Mouse (Mus musculus) bone marrow, adult 2 months (tissue): ENCODE measurements at regions not wholly inside any gene's neighbourhood (a gene's known extent, or its start where the extent isn't known, plus 50 kb on each side); places are given as distances from the start of the nearest gene placed in this dataset.

ENCODE experiments used
- H3K27ac ChIP-seq: fragments of 200-500 bp; 2 replicates; pipeline ENCODE4 v1.5.1; 2012; ENCODE audit warnings: low read depth, mild to moderate bottlenecking, control low read depth, inconsistent platforms, low read length; ENCODE audit not compliant: control insufficient read depth, poor library complexity, insufficient read depth
- H3K4me1 ChIP-seq: fragments of 200-500 bp; 2 replicates; pipeline ENCODE4 v1.6.1; 2011; ENCODE audit warnings: low read length; ENCODE audit not compliant: control insufficient read depth, insufficient read depth
- H3K4me3 ChIP-seq: fragments of 200-500 bp; replicated peaks from 2 replicates; pipeline ENCODE3; 2011; ENCODE audit warnings: mild to moderate bottlenecking, low read depth, low read length, control low read depth; ENCODE audit not compliant: control insufficient read depth
- CTCF ChIP-seq: fragments of 200-500 bp; IDR thresholded peaks from 2 replicates; pipeline ENCODE4 v1.5.1; 2011; ENCODE audit warnings: low read length, control low read depth; ENCODE audit not compliant: control insufficient read depth, insufficient read depth
- POLR2A ChIP-seq: fragments of 200-500 bp; IDR thresholded peaks from 2 replicates; pipeline ENCODE4 v1.6.1; 2011; ENCODE audit warnings: low read depth, mild to moderate bottlenecking, control low read depth, low read length, borderline replicate concordance; ENCODE audit not compliant: control insufficient read depth
- WGBS: fragments of 180-500 bp; shearing (Covaris S2); methylation state at CpG from one replicate; pipeline ENCODE4 v1.1.7; 2018; 5-methylcytosine and 5-hydroxymethylcytosine counted together

DNA sequence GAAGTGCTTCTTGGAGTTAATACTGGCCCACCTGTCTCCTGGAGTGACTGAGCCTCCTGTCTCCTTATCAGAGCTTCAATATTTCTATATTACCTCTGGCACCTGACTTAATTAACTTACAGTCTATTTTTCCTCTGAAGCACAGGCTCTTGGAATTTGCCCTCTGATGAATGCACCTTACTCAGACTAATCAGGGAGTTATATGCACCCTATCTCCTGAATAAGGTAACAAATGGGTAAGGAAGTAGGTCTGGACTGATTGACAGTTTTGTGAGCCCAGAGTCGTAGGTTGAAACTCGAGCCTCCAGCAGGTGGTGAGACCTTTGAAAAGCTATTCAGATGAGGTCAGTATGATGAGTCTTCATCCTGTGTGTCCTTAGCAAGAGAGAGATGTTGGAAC, 304.9 kb upstream of the Mki67 start:
- Histone ChIP-seq H3K4me3 (no peak overlapping the region), H3K27ac (no peak overlapping the region), H3K4me1 (no peaks in the 10 kb centered on the region)
- 47% methylated on average over 2 of the region's 2 CpGs for WGBS
- TF ChIP-seq CTCF: no peak
- no peak for TF ChIP-seq POLR2A

- Histone ChIP-seq H3K4me3 (no peak overlapping the region), H3K4me1 (no peaks in the 10 kb centered on the region), H3K27ac (no peak overlapping the region)
- TF ChIP-seq POLR2A (no peak), CTCF (no peak)
- 42% methylated on average over 5 of the region's 5 CpGs for WGBS
Observed at GRCm38 (mm10) chr7:136022781-136023448, 306.8 kb upstream of the Mki67 start.

DNA sequence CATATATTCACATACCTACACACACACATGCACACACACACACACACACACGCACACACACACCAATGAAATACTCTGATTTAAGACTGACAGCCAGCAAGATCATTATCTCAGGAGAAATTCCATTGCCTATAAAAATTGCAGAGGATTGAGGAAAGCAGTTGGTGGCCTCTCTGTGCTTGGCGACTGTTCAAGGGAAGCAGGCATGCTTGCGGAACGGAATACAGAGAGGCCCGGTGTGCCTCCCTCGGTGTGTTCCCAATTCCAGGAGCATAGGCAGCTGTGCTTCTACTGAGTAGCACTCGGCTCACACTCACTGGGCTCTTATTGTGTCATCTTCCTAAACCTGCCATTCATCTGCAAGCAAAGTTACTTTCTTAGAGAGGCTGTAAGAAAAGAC, 310.3 kb upstream of the Mki67 start:
- Histone ChIP-seq H3K27ac (no peak overlapping the region), H3K4me3 (no peak overlapping the region), H3K4me1 (no peaks in the 10 kb centered on the region)
- TF ChIP-seq POLR2A (no peak), CTCF (no peak)
- 85% methylated on average over 7 of the region's 7 CpGs for WGBS

- 74% methylated on average over 6 of the region's 6 CpGs for WGBS
- Histone ChIP-seq H3K4me1 (no peaks in the 10 kb centered on the region), H3K27ac (no peak overlapping the region), H3K4me3 (no peak overlapping the region)
- no peak for TF ChIP-seq CTCF
- TF ChIP-seq POLR2A: no peak
Observed at GRCm38 (mm10) chr7:136032026-136032425, 315.9 kb upstream of the Mki67 start.

DNA sequence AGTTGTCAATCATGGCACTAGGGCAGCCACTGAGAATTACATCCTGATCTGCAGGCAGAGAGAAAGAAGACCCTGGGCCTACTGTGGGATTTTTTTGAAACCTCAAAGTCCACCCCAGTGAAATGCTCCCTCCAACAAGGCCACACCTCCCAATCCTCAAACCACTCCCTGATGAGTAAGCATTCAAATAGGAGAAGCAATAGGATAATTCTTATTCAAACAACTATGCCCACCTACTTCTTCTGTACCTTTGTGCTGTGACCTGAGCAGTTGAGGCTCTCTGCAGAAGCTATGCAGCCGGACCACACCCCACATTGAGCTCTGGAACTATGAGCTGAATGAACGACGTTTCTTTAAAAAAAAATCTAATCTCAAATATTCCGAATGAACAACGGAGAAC, 317.4 kb upstream of the Mki67 start:
- H3K4me1 ChIP-seq: no peaks in the 10 kb centered on the region
- no peak overlapping the region for H3K4me3 ChIP-seq
- TF ChIP-seq POLR2A: no peak
- TF ChIP-seq CTCF: no peak
- H3K27ac ChIP-seq: no peak overlapping the region
- WGBS: 88% methylated on average over 5 of the region's 5 CpGs

DNA sequence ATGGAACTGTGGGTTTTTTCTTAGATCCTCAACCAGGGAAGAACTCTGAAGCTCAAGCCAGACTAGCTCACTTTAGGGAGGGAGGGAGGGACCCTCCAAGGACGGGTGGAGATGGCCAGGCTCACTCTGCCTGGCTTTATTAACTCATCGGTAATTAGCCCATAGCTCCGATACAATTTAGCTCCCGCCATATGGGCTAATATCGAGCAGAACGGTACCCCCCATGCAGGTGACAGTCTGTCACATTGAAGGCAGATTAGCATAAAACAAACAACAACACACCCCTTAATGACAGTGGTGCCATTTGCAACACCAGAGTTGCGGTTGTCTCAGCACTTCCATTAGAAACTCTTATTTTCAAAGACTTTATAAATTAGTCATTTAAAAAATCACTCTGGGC, 319.6 kb upstream of the Mki67 start:
- Histone ChIP-seq H3K27ac (no peak overlapping the region), H3K4me1 (no peaks in the 10 kb centered on the region), H3K4me3 (no peak overlapping the region)
- TF ChIP-seq POLR2A (no peak), CTCF (no peak)
- WGBS: 69% methylated on average over 7 of the region's 7 CpGs

- Histone ChIP-seq H3K4me1 (no peaks in the 10 kb centered on the region), H3K27ac (no peak overlapping the region), H3K4me3 (no peak overlapping the region)
- no peak for TF ChIP-seq CTCF
- no peak for TF ChIP-seq POLR2A
- 78% methylated on average over 5 of the region's 5 CpGs for WGBS
Observed at GRCm38 (mm10) chr7:136038072-136038471, 321.9 kb upstream of the Mki67 start.

DNA sequence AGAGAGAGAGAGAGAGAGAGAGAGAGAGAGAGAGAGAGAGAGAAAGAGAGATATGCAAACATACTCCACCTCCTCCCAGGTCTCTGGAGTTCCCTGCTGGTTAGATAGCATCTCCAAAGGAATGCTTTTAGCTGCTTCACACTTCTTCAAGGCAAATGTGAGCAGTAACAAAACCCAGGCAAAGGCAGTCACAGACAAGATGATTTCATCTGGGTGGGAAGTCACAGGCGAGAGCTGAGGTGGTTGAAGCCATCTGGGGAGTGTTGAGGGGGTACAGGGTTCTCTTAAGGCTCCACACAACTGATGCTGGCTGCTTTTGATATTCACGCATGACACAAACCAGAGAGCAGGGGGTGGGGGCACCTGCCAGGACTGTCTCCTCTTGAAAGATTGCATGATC, 322.7 kb upstream of the Mki67 start:
- 59% methylated on average over 2 of the region's 2 CpGs for WGBS
- no peak overlapping the region for H3K27ac ChIP-seq
- TF ChIP-seq CTCF (no peak), POLR2A (no peak)
- no peak overlapping the region for H3K4me3 ChIP-seq
- no peaks in the 10 kb centered on the region for H3K4me1 ChIP-seq

GRCm38 (mm10) chr7:136041921-136042320, 325.8 kb upstream of the Mki67 start:
- no peak for TF ChIP-seq CTCF
- TF ChIP-seq POLR2A: no peak
- Histone ChIP-seq H3K4me1 (no peaks in the 10 kb centered on the region), H3K27ac (no peak overlapping the region), H3K4me3 (no peak overlapping the region)
- 43% methylated on average over 4 of the region's 4 CpGs for WGBS
